Mouse (Mus musculus) liver, embryonic 11.5 days (tissue): ENCODE measurements at regions not wholly inside any gene's neighbourhood (a gene's known extent, or its start where the extent isn't known, plus 50 kb on each side); places are given as distances from the start of the nearest gene placed in this dataset.

Experiments
- ATAC-seq: fragments of 200-750 bp; cut with Nextera tagmentation; replicated peaks from 2 replicates; pipeline ENCODE4 v1.8.0; 2017; ENCODE audit warnings: moderate number of reproducible peaks, mild to moderate bottlenecking, moderate TSS enrichment, moderate library complexity; ENCODE audit not compliant: low FRiP score
- DNase-seq: peaks from one replicate; pipeline ENCODE4 v3.0.0-alpha.2; 2017; ENCODE audit warnings: low spot score
- H3K27ac ChIP-seq: fragments of 300-500 bp; sonication (generic); 2 replicates; pipeline ENCODE4 v1.5.1; 2014; ENCODE audit warnings: mild to moderate bottlenecking, low read depth, low read length, control low read depth
- H3K27me3 ChIP-seq: fragments of 300-500 bp; sonication (generic); replicated peaks from 2 replicates; pipeline ENCODE4 v1.6.1; 2014; ENCODE audit warnings: low read length, mixed read lengths; ENCODE audit not compliant: control insufficient read depth, insufficient read depth
- H3K36me3 ChIP-seq: fragments of 300-500 bp; sonication (generic); 2 replicates; pipeline ENCODE4 v1.6.1; 2014; ENCODE audit warnings: mild to moderate bottlenecking, low read length, moderate library complexity, mixed read lengths; ENCODE audit not compliant: control insufficient read depth, insufficient read depth
- H3K4me1 ChIP-seq: fragments of 300-500 bp; sonication (generic); replicated peaks from 2 replicates; pipeline ENCODE4 v1.6.1; 2014; ENCODE audit warnings: low read length, mixed read lengths; ENCODE audit not compliant: control insufficient read depth, insufficient read depth
- H3K4me2 ChIP-seq: fragments of 300-500 bp; sonication (generic); 2 replicates; pipeline ENCODE4 v1.6.1; 2014; ENCODE audit warnings: mild to moderate bottlenecking, control low read depth, moderate library complexity
- H3K4me3 ChIP-seq: fragments of 300-500 bp; sonication (generic); 2 replicates; pipeline ENCODE4 v1.5.1; 2014; ENCODE audit warnings: low read depth, low read length, control low read depth
- H3K9ac ChIP-seq: fragments of 300-500 bp; sonication (generic); 2 replicates; pipeline ENCODE4 v1.6.1; 2014; ENCODE audit warnings: low read depth, low read length, control low read depth
- H3K9me3 ChIP-seq: fragments of 300-500 bp; sonication (generic); 2 replicates; pipeline ENCODE4 v1.6.1; 2016; ENCODE audit warnings: low read length, inconsistent platforms, mixed read lengths; ENCODE audit not compliant: control insufficient read depth
- WGBS: fragments of 180-500 bp; shearing (Covaris S2); extraction: QIAGEN DNeasy Blood & Tissue Kit; methylation state at CpG from one replicate; pipeline ENCODE4 v1.1.7; 2014; 5-methylcytosine and 5-hydroxymethylcytosine counted together

GRCm38 (mm10) chr10:117544680-117545546 lies 84.4 kb upstream of the Cpm start:
- 78% methylated on average over 15 of the region's 15 CpGs for WGBS
- no peaks in the 10 kb centered on the region for H3K36me3 ChIP-seq
- no peak for DNase-seq
- ATAC-seq: no peak
- H3K27me3 ChIP-seq: no peaks in the 10 kb centered on the region
- H3K27ac ChIP-seq: no peak overlapping the region
- H3K4me1 ChIP-seq: no peaks in the 10 kb centered on the region
- no peak overlapping the region for H3K4me2 ChIP-seq
- H3K4me3 ChIP-seq: no peak overlapping the region
- H3K9ac ChIP-seq: no peak overlapping the region
- no peaks in the 10 kb centered on the region for H3K9me3 ChIP-seq

GRCm38 (mm10) chr10:117543995-117544679 lies 85.2 kb upstream of the Cpm start:
- WGBS: 86% methylated on average over 13 of the region's 13 CpGs
- Histone ChIP-seq H3K9ac (no peak overlapping the region), H3K27me3 (no peaks in the 10 kb centered on the region), H3K9me3 (no peaks in the 10 kb centered on the region), H3K27ac (no peak overlapping the region), H3K4me2 (no peak overlapping the region), H3K4me3 (no peak overlapping the region), H3K36me3 (no peaks in the 10 kb centered on the region), H3K4me1 (no peaks in the 10 kb centered on the region)
- no peak for ATAC-seq
- no peak for DNase-seq

- H3K4me1 ChIP-seq: no peaks in the 10 kb centered on the region
- ATAC-seq (no peak), DNase-seq (no peak)
- no peaks in the 10 kb centered on the region for H3K9me3 ChIP-seq
- WGBS: 74% methylated on average over 6 of the region's 6 CpGs
- no peak overlapping the region for H3K9ac ChIP-seq
- H3K36me3 ChIP-seq: no peaks in the 10 kb centered on the region
- H3K27me3 ChIP-seq: no peaks in the 10 kb centered on the region
- H3K4me2 ChIP-seq: no peak overlapping the region
- no peak overlapping the region for H3K4me3 ChIP-seq
- no peak overlapping the region for H3K27ac ChIP-seq
Observed at GRCm38 (mm10) chr10:117543696-117543950, 85.7 kb upstream of the Cpm start.

GRCm38 (mm10) chr10:117542886-117543695 lies 86.2 kb upstream of the Cpm start:
- ATAC-seq: no peak
- no peak overlapping the region for H3K4me3 ChIP-seq
- no peak overlapping the region for H3K4me2 ChIP-seq
- no peak overlapping the region for H3K27ac ChIP-seq
- H3K36me3 ChIP-seq: no peaks in the 10 kb centered on the region
- no peaks in the 10 kb centered on the region for H3K4me1 ChIP-seq
- H3K9me3 ChIP-seq: no peaks in the 10 kb centered on the region
- WGBS: 64% methylated on average over 5 of the region's 5 CpGs
- H3K9ac ChIP-seq: no peak overlapping the region
- no peak for DNase-seq
- no peaks in the 10 kb centered on the region for H3K27me3 ChIP-seq

- WGBS: 76% methylated on average over 5 of the region's 5 CpGs
- no peaks in the 10 kb centered on the region for H3K36me3 ChIP-seq
Observed at GRCm38 (mm10) chr10:117542351-117542750, 86.9 kb upstream of the Cpm start.

GRCm38 (mm10) chr10:117541487-117541886 lies 87.8 kb upstream of the Cpm start:
- no peak overlapping the region for H3K4me3 ChIP-seq
- no peaks in the 10 kb centered on the region for H3K27me3 ChIP-seq
- no peaks in the 10 kb centered on the region for H3K4me1 ChIP-seq
- 58% methylated on average over 2 of the region's 2 CpGs for WGBS
- no peaks in the 10 kb centered on the region for H3K36me3 ChIP-seq
- DNase-seq (no peak), ATAC-seq (no peak)
- no peak overlapping the region for H3K4me2 ChIP-seq
- no peak overlapping the region for H3K9ac ChIP-seq
- H3K9me3 ChIP-seq: no peaks in the 10 kb centered on the region
- no peak overlapping the region for H3K27ac ChIP-seq

More at GRCm38 (mm10) chr10:117542351-117542750, 86.9 kb upstream of the Cpm start:
- Histone ChIP-seq H3K9ac (no peak overlapping the region), H3K27me3 (no peaks in the 10 kb centered on the region), H3K4me1 (no peaks in the 10 kb centered on the region), H3K27ac (no peak overlapping the region), H3K9me3 (no peaks in the 10 kb centered on the region), H3K4me2 (no peak overlapping the region), H3K4me3 (no peak overlapping the region)
- no peak for ATAC-seq
- no peak for DNase-seq

GRCm38 (mm10) chr10:117540747-117541398 lies 88.4 kb upstream of the Cpm start:
- H3K27ac ChIP-seq: no peak overlapping the region
- H3K9me3 ChIP-seq: no peaks in the 10 kb centered on the region
- H3K27me3 ChIP-seq: no peaks in the 10 kb centered on the region
- no peak overlapping the region for H3K4me3 ChIP-seq
- WGBS: 84% methylated on average over 2 of the region's 2 CpGs
- DNase-seq (no peak), ATAC-seq (no peak)
- no peaks in the 10 kb centered on the region for H3K4me1 ChIP-seq
- no peak overlapping the region for H3K9ac ChIP-seq
- no peak overlapping the region for H3K4me2 ChIP-seq
- no peaks in the 10 kb centered on the region for H3K36me3 ChIP-seq

- Histone ChIP-seq H3K4me2 (no peak overlapping the region), H3K27me3 (no peaks in the 10 kb centered on the region), H3K36me3 (no peaks in the 10 kb centered on the region), H3K9ac (no peak overlapping the region), H3K9me3 (no peaks in the 10 kb centered on the region), H3K4me1 (no peaks in the 10 kb centered on the region), H3K4me3 (no peak overlapping the region), H3K27ac (no peak overlapping the region)
- ATAC-seq (no peak), DNase-seq (no peak)
- 84% methylated on average over 2 of the region's 2 CpGs for WGBS
Observed at GRCm38 (mm10) chr10:117540112-117540594, 89.1 kb upstream of the Cpm start.
